Mouse (Mus musculus): ENCODE results near the gene Gypa. TPM values are rescaled to one million over a fixed set of nuclear protein-coding genes. Genes with fewer than 3 reads are reported as not detected.

Gypa gene
- polyA plus RNA-seq, 1 experiment = 0.08 TPM

DNA sequence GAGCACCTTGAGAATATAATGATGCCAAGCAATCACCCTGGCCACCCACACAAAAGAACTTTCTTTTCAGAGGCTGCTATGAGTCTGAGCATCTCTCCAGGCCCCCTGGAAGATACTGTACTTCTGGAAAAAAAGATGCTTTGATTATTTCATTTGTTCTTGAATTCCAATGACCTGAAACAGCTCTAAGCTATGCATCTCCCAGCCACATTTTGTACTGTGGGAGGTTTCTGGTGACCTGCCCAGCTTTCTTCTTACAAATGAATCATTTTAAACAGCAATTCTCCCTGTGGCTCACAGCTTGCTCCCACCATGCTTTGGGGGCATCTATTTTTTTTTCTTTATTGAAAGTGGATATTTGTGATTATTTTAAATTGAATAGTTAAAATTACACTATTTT lies 56.9 kb downstream of the Gypa start:
- no peak for TF ChIP-seq CTCF (conservative IDR thresholded peaks at IDR 0.05; ENCODE audit: insufficient read depth, insufficient read length, low read depth, low read length)
- TF ChIP-seq POLR2A (IDR thresholded peaks at IDR 0.05; ENCODE audit: low read depth, low read length) = no peak
- H3K36me3 ChIP-seq (ENCODE audit: control insufficient read depth, insufficient read depth, low read length) = no peaks in the 10 kb centered on the region
- no peak overlapping the region for H3K4me3 ChIP-seq (ENCODE audit: insufficient read depth, low read depth, low read length)
- no peak for DNase-seq
- no peaks in the 10 kb centered on the region for H3K27me3 ChIP-seq (replicated peaks; ENCODE audit: control insufficient read depth, insufficient read depth, low read length)
- H3K27ac ChIP-seq (ENCODE audit: insufficient read depth, low read depth, low read length) = no peak overlapping the region
- H3K4me1 ChIP-seq (ENCODE audit: control insufficient read depth, insufficient read depth, low read length) = no peaks in the 10 kb centered on the region

- Histone ChIP-seq H3K36me3 (ENCODE audit: control insufficient read depth, insufficient read depth, low read length) (no peaks in the 10 kb centered on the region), H3K4me3 (ENCODE audit: insufficient read depth, low read depth, low read length) (no peak overlapping the region), H3K27me3 (replicated peaks; ENCODE audit: control insufficient read depth, insufficient read depth, low read length) (no peaks in the 10 kb centered on the region), H3K4me1 (ENCODE audit: control insufficient read depth, insufficient read depth, low read length) (no peaks in the 10 kb centered on the region), H3K27ac (ENCODE audit: insufficient read depth, low read depth, low read length) (no peak overlapping the region)
- 55% methylated on average over 3 of the region's 3 CpGs for WGBS
- no peak for DNase-seq
- no peak for TF ChIP-seq POLR2A (IDR thresholded peaks at IDR 0.05; ENCODE audit: low read depth, low read length)
- no peak for TF ChIP-seq CTCF (conservative IDR thresholded peaks at IDR 0.05; ENCODE audit: insufficient read depth, insufficient read length, low read depth, low read length)
Observed at GRCm38 (mm10) chr8:80551303-80551702, 57.7 kb downstream of the Gypa start.

DNA sequence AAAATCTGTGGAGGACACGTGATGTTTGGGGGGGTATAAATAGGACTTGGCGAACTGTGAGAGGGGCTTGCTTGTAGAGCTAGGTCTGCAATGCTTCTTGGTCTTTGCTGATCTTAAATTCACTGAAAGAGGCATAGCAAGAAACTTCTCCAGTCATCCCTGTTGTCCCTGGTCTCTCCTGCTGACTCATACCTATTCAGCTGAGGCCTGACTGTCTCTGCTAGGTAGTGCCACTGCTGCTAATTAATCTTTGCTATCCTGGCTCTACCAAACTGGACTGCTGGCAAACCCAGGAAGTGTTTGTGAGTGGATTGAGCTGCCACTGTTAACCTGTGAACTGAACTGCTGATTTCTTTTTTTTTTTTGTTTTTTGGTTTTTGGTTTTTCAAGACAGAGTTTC lies 61.4 kb downstream of the Gypa start:
- DNase-seq = no peak
- TF ChIP-seq CTCF (conservative IDR thresholded peaks at IDR 0.05; ENCODE audit: insufficient read depth, insufficient read length, low read depth, low read length) (no peak), POLR2A (IDR thresholded peaks at IDR 0.05; ENCODE audit: low read depth, low read length) (no peak)
- Histone ChIP-seq H3K27ac (ENCODE audit: insufficient read depth, low read depth, low read length) (no peak overlapping the region), H3K4me1 (ENCODE audit: control insufficient read depth, insufficient read depth, low read length) (no peaks in the 10 kb centered on the region), H3K27me3 (replicated peaks; ENCODE audit: control insufficient read depth, insufficient read depth, low read length) (no peaks in the 10 kb centered on the region), H3K4me3 (ENCODE audit: insufficient read depth, low read depth, low read length) (no peak overlapping the region), H3K36me3 (ENCODE audit: control insufficient read depth, insufficient read depth, low read length) (no peaks in the 10 kb centered on the region)
- 91% methylated on average over 2 of the region's 2 CpGs for WGBS

Other genes with a start within 250 kb of the Gypa start
- gene Frem3, start 117.3 kb downstream of the Gypa start, polyA plus RNA-seq (2012; rRNA removed) = not detected in 2 replicates
- 3.9 and 4.5 TPM in 2 replicates for gene Smarca5, start 245.7 kb downstream of the Gypa start, polyA plus RNA-seq (2012; rRNA removed)